Mouse (Mus musculus): ENCODE measurements around the gene Snx29. TPM values are rescaled to one million over a fixed set of nuclear protein-coding genes. Genes with fewer than 3 reads are reported as not detected.

Snx29 gene
- total RNA-seq, 1 experiment, result 9.6 TPM

DNA sequence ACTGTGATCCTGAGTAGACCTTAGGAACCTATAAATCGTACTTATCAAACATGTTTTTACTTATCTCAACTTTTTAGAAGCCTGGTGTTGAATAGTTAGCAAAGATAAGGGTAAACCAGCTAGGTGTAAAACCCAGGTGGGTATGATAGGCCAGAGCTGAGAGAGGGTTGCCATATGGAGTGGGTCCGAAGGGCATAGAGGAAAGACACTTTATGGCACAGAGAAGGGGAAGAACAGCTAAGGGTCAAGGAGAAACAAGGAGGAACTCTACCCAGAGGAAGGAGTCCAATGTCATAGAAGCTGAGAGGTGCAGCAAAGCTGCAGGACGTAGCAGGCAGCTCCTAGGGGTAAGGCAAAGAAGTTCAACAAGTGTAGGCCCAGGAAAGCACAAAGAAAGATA, 244.9 kb downstream of the Snx29 start:
- no peak overlapping the region for H3K9ac ChIP-seq (ENCODE audit: insufficient read depth, low read depth, low read length, poor library complexity, severe bottlenecking)
- no peaks in the 10 kb centered on the region for H3K36me3 ChIP-seq (ENCODE audit: control insufficient read depth, insufficient read depth, low read length, poor library complexity, severe bottlenecking)
- in situ Hi-C loops (cut with MboI; ENCODE audit: low sequenced_read_pairs in 2 of 2, unreplicated experiment in 2 of 2), result no loop called here
- TF ChIP-seq ZNF384 (IDR thresholded peaks at IDR 0.05; ENCODE audit: low read depth, low read length), result no peak
- DNase-seq (ENCODE audit: low read depth, low spot score), result no peak
- H3K27ac ChIP-seq (ENCODE audit: insufficient read depth, low read depth, low read length, poor library complexity, severe bottlenecking), result no peak overlapping the region
- H3K9me3 ChIP-seq (ENCODE audit: control insufficient read depth, insufficient read depth, low read depth, low read length), result no peaks in the 10 kb centered on the region
- no peak overlapping the region for H3K4me3 ChIP-seq (ENCODE audit: insufficient read depth in 1 of 2, low read depth in 1 of 2, low read length in 2 of 2, poor library complexity in 1 of 2, severe bottlenecking in 1 of 2)
- no peaks in the 10 kb centered on the region for H3K4me1 ChIP-seq (ENCODE audit: control insufficient read depth in 2 of 2, insufficient read depth in 2 of 2, low read length in 2 of 2, poor library complexity in 1 of 2)

- Histone ChIP-seq H3K36me3 (ENCODE audit: control insufficient read depth, insufficient read depth, low read length, poor library complexity, severe bottlenecking) (no peaks in the 10 kb centered on the region), H3K9ac (ENCODE audit: insufficient read depth, low read depth, low read length, poor library complexity, severe bottlenecking) (no peak overlapping the region), H3K4me1 (ENCODE audit: control insufficient read depth in 2 of 2, insufficient read depth in 2 of 2, low read length in 2 of 2, poor library complexity in 1 of 2) (no peaks in the 10 kb centered on the region), H3K27ac (ENCODE audit: insufficient read depth, low read depth, low read length, poor library complexity, severe bottlenecking) (no peak overlapping the region), H3K9me3 (ENCODE audit: control insufficient read depth, insufficient read depth, low read depth, low read length) (no peaks in the 10 kb centered on the region), H3K4me3 (ENCODE audit: insufficient read depth in 1 of 2, low read depth in 1 of 2, low read length in 2 of 2, poor library complexity in 1 of 2, severe bottlenecking in 1 of 2) (no peak overlapping the region)
- in situ Hi-C loops (cut with MboI; ENCODE audit: low sequenced_read_pairs in 2 of 2, unreplicated experiment in 2 of 2), result no loop called here
- DNase-seq (ENCODE audit: low read depth, low spot score), result no peak
- no peak for TF ChIP-seq CHD2 (IDR thresholded peaks at IDR 0.05; ENCODE audit: low read depth, low read length)
- TF ChIP-seq HCFC1 (IDR thresholded peaks at IDR 0.05; ENCODE audit: borderline replicate concordance, insufficient read depth, low read length), result no peak
- no peak for TF ChIP-seq ZNF384 (IDR thresholded peaks at IDR 0.05; ENCODE audit: low read depth, low read length)
- no peak for TF ChIP-seq MAFK (IDR thresholded peaks at IDR 0.05; ENCODE audit: insufficient read depth, low read depth, low read length)
- TF ChIP-seq ZC3H11A (IDR thresholded peaks at IDR 0.05; ENCODE audit: borderline replicate concordance, low read depth, low read length), result no peak
Measured at GRCm38 (mm10) chr16:11568095-11568494, 245.4 kb downstream of the Snx29 start.

- Histone ChIP-seq H3K4me3 (ENCODE audit: insufficient read depth in 1 of 2, low read depth in 1 of 2, low read length in 2 of 2, poor library complexity in 1 of 2, severe bottlenecking in 1 of 2) (no peak overlapping the region), H3K9me3 (ENCODE audit: control insufficient read depth, insufficient read depth, low read depth, low read length) (no peaks in the 10 kb centered on the region), H3K9ac (ENCODE audit: insufficient read depth, low read depth, low read length, poor library complexity, severe bottlenecking) (no peak overlapping the region), H3K36me3 (ENCODE audit: control insufficient read depth, insufficient read depth, low read length, poor library complexity, severe bottlenecking) (no peaks in the 10 kb centered on the region), H3K4me1 (ENCODE audit: control insufficient read depth in 2 of 2, insufficient read depth in 2 of 2, low read length in 2 of 2, poor library complexity in 1 of 2) (no peaks in the 10 kb centered on the region), H3K27ac (ENCODE audit: insufficient read depth, low read depth, low read length, poor library complexity, severe bottlenecking) (no peak overlapping the region)
- DNase-seq (ENCODE audit: low read depth, low spot score), result no peak
- in situ Hi-C loops (cut with MboI; ENCODE audit: low sequenced_read_pairs in 2 of 2, unreplicated experiment in 2 of 2), result no loop called here
- TF ChIP-seq ZNF384 (IDR thresholded peaks at IDR 0.05; ENCODE audit: low read depth, low read length), result no peak
- TF ChIP-seq HCFC1 (IDR thresholded peaks at IDR 0.05; ENCODE audit: borderline replicate concordance, insufficient read depth, low read length), result no peak
- TF ChIP-seq ZC3H11A (IDR thresholded peaks at IDR 0.05; ENCODE audit: borderline replicate concordance, low read depth, low read length), result no peak
- TF ChIP-seq MAFK (IDR thresholded peaks at IDR 0.05; ENCODE audit: insufficient read depth, low read depth, low read length), result no peak
- no peak for TF ChIP-seq CHD2 (IDR thresholded peaks at IDR 0.05; ENCODE audit: low read depth, low read length)
Measured at GRCm38 (mm10) chr16:11568601-11569000, 245.9 kb downstream of the Snx29 start.

GRCm38 (mm10) chr16:11569127-11569526, 246.4 kb downstream of the Snx29 start:
- DNase-seq (ENCODE audit: low read depth, low spot score), result no peak
- in situ Hi-C loops (cut with MboI; ENCODE audit: low sequenced_read_pairs in 2 of 2, unreplicated experiment in 2 of 2), result no loop called here
- TF ChIP-seq CHD2 (IDR thresholded peaks at IDR 0.05; ENCODE audit: low read depth, low read length) (no peak), MAFK (IDR thresholded peaks at IDR 0.05; ENCODE audit: insufficient read depth, low read depth, low read length) (no peak), ZNF384 (IDR thresholded peaks at IDR 0.05; ENCODE audit: low read depth, low read length) (no peak)
- Histone ChIP-seq H3K9ac (ENCODE audit: insufficient read depth, low read depth, low read length, poor library complexity, severe bottlenecking) (no peak overlapping the region), H3K4me3 (ENCODE audit: insufficient read depth in 1 of 2, low read depth in 1 of 2, low read length in 2 of 2, poor library complexity in 1 of 2, severe bottlenecking in 1 of 2) (no peak overlapping the region), H3K36me3 (ENCODE audit: control insufficient read depth, insufficient read depth, low read length, poor library complexity, severe bottlenecking) (no peaks in the 10 kb centered on the region), H3K4me1 (ENCODE audit: control insufficient read depth in 2 of 2, insufficient read depth in 2 of 2, low read length in 2 of 2, poor library complexity in 1 of 2) (no peaks in the 10 kb centered on the region), H3K27ac (ENCODE audit: insufficient read depth, low read depth, low read length, poor library complexity, severe bottlenecking) (no peak overlapping the region), H3K9me3 (ENCODE audit: control insufficient read depth, insufficient read depth, low read depth, low read length) (no peaks in the 10 kb centered on the region)

DNA sequence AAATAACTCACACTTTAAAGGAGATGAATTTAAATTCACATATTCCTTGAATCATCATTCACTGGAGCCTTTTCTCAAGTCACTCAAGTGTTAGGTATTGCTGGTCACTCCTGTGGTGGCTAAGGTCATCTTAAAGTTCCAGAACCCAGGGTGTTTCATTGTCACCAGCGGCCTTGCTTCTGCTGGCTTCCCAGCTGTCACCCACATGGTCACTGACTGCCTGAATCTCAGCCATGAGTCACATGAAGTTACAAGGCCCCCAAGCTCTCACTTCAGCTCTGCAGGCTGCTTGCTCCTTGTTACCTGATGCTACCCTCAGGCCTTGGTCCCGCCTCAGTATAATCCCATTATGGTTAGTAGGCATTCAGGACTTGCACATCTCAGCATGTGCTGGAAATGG, 247.4 kb downstream of the Snx29 start:
- H3K27ac ChIP-seq (ENCODE audit: insufficient read depth, low read depth, low read length, poor library complexity, severe bottlenecking), result no peak overlapping the region
- no peak overlapping the region for H3K4me3 ChIP-seq (ENCODE audit: insufficient read depth in 1 of 2, low read depth in 1 of 2, low read length in 2 of 2, poor library complexity in 1 of 2, severe bottlenecking in 1 of 2)
- no peaks in the 10 kb centered on the region for H3K4me1 ChIP-seq (ENCODE audit: control insufficient read depth in 2 of 2, insufficient read depth in 2 of 2, low read length in 2 of 2, poor library complexity in 1 of 2)
- H3K36me3 ChIP-seq (ENCODE audit: control insufficient read depth, insufficient read depth, low read length, poor library complexity, severe bottlenecking), result no peaks in the 10 kb centered on the region
- H3K9me3 ChIP-seq (ENCODE audit: control insufficient read depth, insufficient read depth, low read depth, low read length), result no peaks in the 10 kb centered on the region
- DNase-seq (ENCODE audit: low read depth, low spot score), result no peak
- in situ Hi-C loops (cut with MboI; ENCODE audit: low sequenced_read_pairs in 2 of 2, unreplicated experiment in 2 of 2), result no loop called here
- TF ChIP-seq CHD2 (IDR thresholded peaks at IDR 0.05; ENCODE audit: low read depth, low read length) (no peak), ZC3H11A (IDR thresholded peaks at IDR 0.05; ENCODE audit: borderline replicate concordance, low read depth, low read length) (no peak), HCFC1 (IDR thresholded peaks at IDR 0.05; ENCODE audit: borderline replicate concordance, insufficient read depth, low read length) (no peak), MAFK (IDR thresholded peaks at IDR 0.05; ENCODE audit: insufficient read depth, low read depth, low read length) (no peak), ZNF384 (IDR thresholded peaks at IDR 0.05; ENCODE audit: low read depth, low read length) (no peak)
- no peak overlapping the region for H3K9ac ChIP-seq (ENCODE audit: insufficient read depth, low read depth, low read length, poor library complexity, severe bottlenecking)
